Mouse (Mus musculus): Measurements from ENCODE around the gene Hdac7. TPM values are rescaled to one million over a fixed set of nuclear protein-coding genes. Genes with fewer than 3 reads are reported as not detected.
A peak's percentile ranks its signal among the peaks of the same experiment; 100 is the strongest.

The Hdac7 gene
- polyA plus RNA-seq, 1 experiment from 2014 or later, result 5.3 TPM

- peaks cover 17% of the 10 kb centered on the region; the same call in 1 of the 2 replicates for H3K27me3 ChIP-seq (ENCODE audit: insufficient read depth, low read length)
- H3K4me2 ChIP-seq (ENCODE audit: low read depth, low read length), result peak overlapping the region; percentile 95
- ATAC-seq, result peak; percentile 71
- H3K4me1 ChIP-seq (ENCODE audit: insufficient read depth), result peaks cover 32% of the 10 kb centered on the region
- TF ChIP-seq CTCF (IDR thresholded peaks at IDR 0.05; ENCODE audit: low read depth), result no peak
- TF ChIP-seq EP300 (IDR thresholded peaks at IDR 0.05; ENCODE audit: low read depth), result no peak
- DNase-seq, result peak; percentile 75
- H3K9ac ChIP-seq (replicated peaks), result peak overlapping the region; percentile 89
- peak overlapping the region; percentile 93 for H3K27ac ChIP-seq (ENCODE audit: low read depth)
- no peaks in the 10 kb centered on the region for H3K9me3 ChIP-seq (ENCODE audit: low read length)
- WGBS (ENCODE audit: insufficient replicate concordance), result 1% methylated on average over 71 of the region's 84 CpGs
- no peaks in the 10 kb centered on the region for H3K36me3 ChIP-seq (replicated peaks; ENCODE audit: insufficient read depth, low read length)
- peak overlapping the region; percentile 73 for H3K4me3 ChIP-seq (ENCODE audit: low read depth, low read length)
These were observed 12.9 kb downstream of the Hdac7 start for GRCm38 (mm10) chr15:97831242-97831986.

DNA sequence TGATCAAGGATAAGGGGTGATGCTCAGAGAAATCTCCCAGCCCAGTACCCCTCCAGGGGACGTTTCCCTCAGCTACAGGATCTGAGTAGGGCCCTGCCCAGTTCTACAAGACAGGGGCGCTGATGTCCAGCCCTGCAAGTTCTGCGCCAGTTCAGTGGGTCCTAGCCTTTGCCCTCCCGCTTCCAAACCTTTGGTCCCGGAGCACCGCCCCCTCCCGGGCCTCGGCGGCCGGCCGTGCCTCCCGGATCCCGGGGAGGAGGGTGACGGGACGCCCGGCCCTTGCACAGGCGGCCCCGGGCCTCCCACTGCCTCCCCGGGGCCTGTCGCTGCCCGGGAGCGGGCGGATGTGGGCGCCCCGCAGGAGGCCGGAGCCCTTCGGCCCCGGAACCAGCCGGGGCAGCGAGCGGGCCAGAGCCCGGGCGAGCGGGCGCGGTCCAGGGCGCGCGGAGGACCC lies 13.5 kb downstream of the Hdac7 start:
- Histone ChIP-seq H3K4me2 (ENCODE audit: low read depth, low read length) (peak overlapping the region; percentile 95), H3K4me1 (ENCODE audit: insufficient read depth) (peaks cover 33% of the 10 kb centered on the region), H3K27ac (ENCODE audit: low read depth) (peak overlapping the region; percentile 93), H3K4me3 (ENCODE audit: low read depth, low read length) (peak overlapping the region; percentile 73), H3K9ac (replicated peaks) (peak overlapping the region; percentile 89), H3K36me3 (replicated peaks; ENCODE audit: insufficient read depth, low read length) (no peaks in the 10 kb centered on the region), H3K27me3 (ENCODE audit: insufficient read depth, low read length) (peaks cover 17% of the 10 kb centered on the region; the same call in 1 of the 2 replicates), H3K9me3 (ENCODE audit: low read length) (no peaks in the 10 kb centered on the region)
- TF ChIP-seq CTCF (IDR thresholded peaks at IDR 0.05; ENCODE audit: low read depth) (no peak), EP300 (IDR thresholded peaks at IDR 0.05; ENCODE audit: low read depth) (no peak)
- under 1% methylated on average over 19 of the region's 39 CpGs for WGBS (ENCODE audit: insufficient replicate concordance)
- ATAC-seq, result peak; percentile 39
- DNase-seq, result peak; percentile 61

DNA sequence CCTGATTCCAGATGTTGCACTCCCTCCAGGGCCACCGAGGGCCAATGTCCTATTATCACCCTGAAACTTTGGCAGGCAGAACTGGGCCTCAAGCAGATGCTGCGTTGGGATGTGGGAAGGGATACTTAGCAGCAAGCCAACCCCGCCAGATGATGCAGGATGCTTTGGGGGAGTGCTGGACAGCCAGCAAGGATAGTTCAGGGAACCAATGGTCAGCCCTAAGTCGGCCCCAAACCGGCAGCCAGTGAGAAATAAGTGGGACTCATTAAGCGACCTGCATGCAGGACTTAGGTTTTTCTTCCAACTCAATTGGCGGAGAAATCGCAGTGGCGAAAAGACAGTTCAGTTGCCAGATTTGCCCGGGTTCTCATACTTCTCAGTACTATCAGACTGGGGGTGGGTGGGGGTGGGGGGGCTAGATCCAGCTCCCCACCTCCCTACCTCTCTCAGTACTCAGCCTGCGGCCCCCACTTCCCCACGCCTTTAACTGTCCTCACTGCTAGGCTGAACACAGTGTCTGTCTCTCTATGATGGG lies 14.0 kb downstream of the Hdac7 start:
- Histone ChIP-seq H3K27me3 (ENCODE audit: insufficient read depth, low read length) (peaks cover 17% of the 10 kb centered on the region; the same call in 1 of the 2 replicates), H3K36me3 (replicated peaks; ENCODE audit: insufficient read depth, low read length) (no peaks in the 10 kb centered on the region), H3K4me3 (ENCODE audit: low read depth, low read length) (peak overlapping the region; percentile 73), H3K4me1 (ENCODE audit: insufficient read depth) (peaks cover 38% of the 10 kb centered on the region), H3K4me2 (ENCODE audit: low read depth, low read length) (peak overlapping the region; percentile 95), H3K9ac (replicated peaks) (peak overlapping the region; percentile 89), H3K27ac (ENCODE audit: low read depth) (peak overlapping the region; percentile 93), H3K9me3 (ENCODE audit: low read length) (no peaks in the 10 kb centered on the region)
- DNase-seq, result no peak
- TF ChIP-seq CTCF (IDR thresholded peaks at IDR 0.05; ENCODE audit: low read depth) (no peak), EP300 (IDR thresholded peaks at IDR 0.05; ENCODE audit: low read depth) (no peak)
- WGBS (ENCODE audit: insufficient replicate concordance), result 22% methylated on average over 12 of the region's 12 CpGs
- no peak for ATAC-seq

- DNase-seq, result no peak
- Histone ChIP-seq H3K9ac (replicated peaks) (peak overlapping the region; percentile 89; the same call in 1 of the 2 replicates), H3K4me3 (ENCODE audit: low read depth, low read length) (peak overlapping the region; percentile 73), H3K36me3 (replicated peaks; ENCODE audit: insufficient read depth, low read length) (no peaks in the 10 kb centered on the region), H3K27ac (ENCODE audit: low read depth) (peak overlapping the region; percentile 13; the same call in 1 of the 2 replicates), H3K9me3 (ENCODE audit: low read length) (no peaks in the 10 kb centered on the region), H3K4me2 (ENCODE audit: low read depth, low read length) (peak overlapping the region; percentile 95), H3K4me1 (ENCODE audit: insufficient read depth) (peaks cover 43% of the 10 kb centered on the region), H3K27me3 (ENCODE audit: insufficient read depth, low read length) (peaks cover 17% of the 10 kb centered on the region; the same call in 1 of the 2 replicates)
- no peak for ATAC-seq
- 35% methylated on average over 2 of the region's 2 CpGs for WGBS (ENCODE audit: insufficient replicate concordance)
- TF ChIP-seq EP300 (IDR thresholded peaks at IDR 0.05; ENCODE audit: low read depth), result no peak
- no peak for TF ChIP-seq CTCF (IDR thresholded peaks at IDR 0.05; ENCODE audit: low read depth)
These were observed 14.9 kb downstream of the Hdac7 start for GRCm38 (mm10) chr15:97829432-97829831.

- WGBS (ENCODE audit: insufficient replicate concordance), result 35% methylated on average over 5 of the region's 5 CpGs
- DNase-seq (no peak), ATAC-seq (no peak)
- TF ChIP-seq CTCF (IDR thresholded peaks at IDR 0.05; ENCODE audit: low read depth) (peak; percentile 42), EP300 (IDR thresholded peaks at IDR 0.05; ENCODE audit: low read depth) (no peak)
- Histone ChIP-seq H3K4me1 (ENCODE audit: insufficient read depth) (peaks cover 43% of the 10 kb centered on the region), H3K9ac (replicated peaks) (no peak overlapping the region; the same call in 1 of the 2 replicates), H3K27me3 (ENCODE audit: insufficient read depth, low read length) (peaks cover 17% of the 10 kb centered on the region; the same call in 1 of the 2 replicates), H3K4me2 (ENCODE audit: low read depth, low read length) (peak overlapping the region; percentile 95), H3K36me3 (replicated peaks; ENCODE audit: insufficient read depth, low read length) (no peaks in the 10 kb centered on the region), H3K4me3 (ENCODE audit: low read depth, low read length) (0 out of 2 replicates have a peak overlapping the region, but pooled peaks have one; percentile 2), H3K27ac (ENCODE audit: low read depth) (peak overlapping the region; percentile 13; the same call in 1 of the 2 replicates), H3K9me3 (ENCODE audit: low read length) (no peaks in the 10 kb centered on the region)
These were observed 15.4 kb downstream of the Hdac7 start for GRCm38 (mm10) chr15:97828901-97829338.

All from liver, postnatal 0 days (tissue).